Mouse (Mus musculus): Measurements from ENCODE around the gene Hist1h2bn. TPM values are rescaled to one million over a fixed set of nuclear protein-coding genes. Genes with fewer than 3 reads are reported as not detected.
"Not testable (repeated sequence)": the region's sequence is repeated elsewhere in the genome, so short reads cannot be mapped to it uniquely, and the experiment has no call there.

Gene Hist1h2bn
- polyA plus RNA-seq, 1 experiment from 2014 or later, result 5.5 TPM

DNA sequence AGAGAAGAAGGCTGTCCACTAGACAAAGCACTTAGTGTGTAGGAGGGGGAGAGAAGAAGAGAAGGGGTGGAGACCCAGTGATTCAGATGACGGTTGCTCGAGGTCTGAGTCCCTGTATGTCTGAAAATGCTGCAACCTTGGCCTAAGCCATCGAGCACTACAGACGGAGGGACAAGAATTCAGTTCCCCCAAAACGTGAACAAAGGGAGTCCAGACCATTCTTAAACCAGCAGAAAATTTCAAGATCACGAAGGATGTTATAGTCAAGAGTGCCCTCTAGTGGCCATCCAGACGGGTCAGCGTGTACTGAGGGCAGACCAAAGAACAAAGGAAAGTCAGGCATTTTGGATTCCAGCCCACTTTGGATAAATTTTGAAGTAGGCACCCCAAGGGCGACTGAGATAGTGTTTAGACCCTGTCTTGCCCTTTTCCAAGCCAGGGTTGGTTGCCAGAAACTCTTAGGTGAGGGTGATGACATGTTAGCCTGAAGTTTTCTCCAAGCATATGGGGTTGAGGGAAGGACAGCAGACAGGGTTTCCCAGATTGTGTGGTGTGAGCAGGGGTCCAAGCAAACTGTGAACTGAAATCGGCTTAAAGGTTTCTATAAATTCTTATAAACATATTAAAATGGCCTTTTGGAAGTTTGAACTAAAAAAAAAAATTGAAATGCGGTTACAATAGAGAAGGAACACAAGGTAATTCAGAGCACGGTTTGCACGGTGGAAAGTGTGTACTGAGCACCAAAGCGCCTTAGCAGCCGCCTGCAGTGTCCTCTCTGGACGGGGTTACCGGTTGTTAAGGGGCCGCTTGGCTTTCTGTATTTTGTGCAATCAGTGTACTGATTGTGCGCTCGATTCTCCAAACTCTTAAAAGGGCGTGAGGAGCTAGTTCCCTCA lies 19.7 kb upstream of the Hist1h2bn start:
- Histone ChIP-seq H3K9me3 (no peaks in the 10 kb centered on the region), H3K4me2 (peak overlapping the region; percentile 67), H3K4me3 (peak overlapping the region; percentile 50), H3K36me3 (no peaks in the 10 kb centered on the region), H3K27me3 (no peaks in the 10 kb centered on the region), H3K9ac (peak overlapping the region; percentile 57), H3K27ac (peak overlapping the region; percentile 98), H3K4me1 (peaks cover 9% of the 10 kb centered on the region; the same call in 1 of the 2 replicates)
- peak; percentile 82 for ATAC-seq (ENCODE audit: borderline replicate concordance, extremely low read depth, low FRiP score, low TSS enrichment)
- under 1% methylated on average over 21 of the region's 21 CpGs for WGBS

DNA sequence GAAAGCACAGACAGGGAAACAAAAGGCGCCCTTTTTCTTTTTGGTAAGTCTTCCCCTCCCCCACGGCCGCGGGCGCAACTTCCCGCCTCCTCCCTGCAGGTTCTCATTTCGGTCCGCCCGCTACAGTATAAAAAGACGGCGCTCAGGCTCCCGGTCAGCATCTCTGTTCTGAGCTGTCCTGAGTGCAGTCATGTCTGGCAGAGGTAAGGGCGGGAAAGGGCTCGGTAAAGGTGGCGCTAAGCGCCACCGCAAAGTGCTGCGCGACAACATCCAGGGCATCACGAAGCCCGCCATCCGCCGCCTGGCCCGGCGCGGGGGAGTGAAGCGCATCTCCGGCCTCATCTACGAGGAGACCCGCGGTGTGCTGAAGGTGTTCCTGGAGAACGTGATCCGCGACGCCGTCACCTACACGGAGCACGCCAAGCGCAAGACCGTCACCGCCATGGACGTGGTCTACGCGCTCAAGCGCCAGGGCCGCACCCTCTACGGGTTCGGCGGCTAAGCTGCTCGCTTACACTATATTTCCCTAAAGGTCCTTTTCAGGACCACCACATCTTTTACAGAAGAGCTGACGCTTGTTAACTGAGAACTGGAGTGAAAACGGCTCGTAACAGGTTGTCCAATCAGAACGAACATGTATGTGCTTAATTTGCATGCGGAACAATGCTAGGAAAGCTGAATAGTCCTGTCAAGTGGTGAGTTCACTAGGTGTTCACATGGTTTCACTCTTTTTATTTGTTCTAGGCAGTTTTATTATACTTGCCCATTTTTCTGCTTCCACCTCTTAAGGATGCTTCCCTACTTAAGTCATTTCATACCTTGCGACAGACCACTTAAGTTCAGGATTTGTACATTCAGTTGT lies 18.8 kb upstream of the Hist1h2bn start, which contains the start of gene Hist1h4j:
TSS of gene Hist1h4j (plus strand) at position 159 of the 862 bp plus-strand sequence.
- under 1% methylated on average over 50 of the region's 56 CpGs for WGBS
- H3K4me3 ChIP-seq, result peak within 1 kb of the TSS; percentile 50
- peak within 1 kb of the TSS; percentile 98 for H3K27ac ChIP-seq
- peak within 1 kb of the TSS; percentile 57 for H3K9ac ChIP-seq
- not testable (repeated sequence) for H3K4me1 ChIP-seq, H3K9me3 ChIP-seq, H3K27me3 ChIP-seq, H3K36me3 ChIP-seq
- peak within 1 kb of the TSS; percentile 67 for H3K4me2 ChIP-seq
- ATAC-seq (ENCODE audit: borderline replicate concordance, extremely low read depth, low FRiP score, low TSS enrichment), result peak; percentile 92

DNA sequence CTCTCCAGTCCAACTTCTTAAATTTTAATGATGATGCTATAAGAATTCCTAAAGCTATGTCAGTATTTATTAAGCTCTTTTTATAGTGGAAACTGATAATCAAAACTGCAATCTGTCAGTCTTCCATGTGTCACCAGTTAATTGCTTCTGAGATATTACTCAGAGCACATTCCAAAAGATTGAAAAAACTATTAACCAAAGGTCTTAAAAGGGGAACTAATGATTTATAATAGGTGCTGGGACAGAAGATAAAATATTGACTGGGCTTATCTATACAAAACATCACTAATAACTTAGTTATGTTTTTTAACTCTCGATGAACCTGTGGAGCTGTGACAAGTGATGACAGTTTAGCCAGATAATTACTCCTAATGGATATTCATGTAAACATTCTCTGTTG lies 8.9 kb upstream of the Hist1h2bn start:
- Histone ChIP-seq H3K9ac (no peak overlapping the region), H3K4me1 (peaks cover 13% of the 10 kb centered on the region), H3K4me3 (no peak overlapping the region), H3K36me3 (no peaks in the 10 kb centered on the region), H3K27me3 (no peaks in the 10 kb centered on the region), H3K4me2 (no peak overlapping the region), H3K9me3 (no peaks in the 10 kb centered on the region), H3K27ac (no peak overlapping the region)
- ATAC-seq (ENCODE audit: borderline replicate concordance, extremely low read depth, low FRiP score, low TSS enrichment), result no peak
- WGBS, result 35% methylated on average over 1 of the region's 1 CpGs

DNA sequence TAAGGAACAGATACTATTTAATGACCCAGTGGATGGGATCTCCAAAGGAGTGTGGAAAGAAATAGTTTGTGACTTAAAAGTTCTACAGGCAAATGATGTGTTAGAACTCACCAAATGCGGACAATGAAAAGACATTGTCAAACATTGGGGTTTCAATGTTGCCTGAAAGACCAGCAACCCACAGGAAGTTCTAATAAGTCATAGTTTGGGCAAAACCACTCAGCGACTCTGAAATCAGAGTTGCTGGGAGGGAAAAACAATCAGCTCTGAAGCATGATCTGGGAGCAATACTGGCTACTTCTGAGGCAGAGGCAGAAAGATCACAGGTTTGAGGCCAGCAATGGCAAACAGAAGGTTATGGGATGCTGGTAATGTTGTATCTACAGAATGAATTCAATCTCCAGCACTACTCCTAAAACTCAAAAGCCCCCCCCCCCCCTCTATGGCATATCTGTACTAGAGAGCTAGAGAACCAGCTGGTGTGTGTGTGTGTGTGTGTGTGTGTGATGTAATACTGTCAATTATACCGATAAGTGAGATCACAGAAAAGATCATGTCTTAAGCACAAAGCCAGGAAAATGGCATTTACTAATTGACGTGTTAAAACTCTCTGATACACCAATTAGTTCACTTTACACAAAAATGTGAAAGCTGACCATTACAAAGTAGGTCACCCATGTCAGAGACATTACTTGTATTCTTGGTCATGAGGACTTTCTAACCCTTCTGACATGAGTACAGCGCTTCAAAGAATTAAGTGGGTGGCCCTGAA lies 4.3 kb upstream of the Hist1h2bn start:
- Histone ChIP-seq H3K4me1 (peaks cover 32% of the 10 kb centered on the region), H3K4me3 (peak overlapping the region; percentile 49)
- under 1% methylated on average over 5 of the region's 5 CpGs for WGBS

DNA sequence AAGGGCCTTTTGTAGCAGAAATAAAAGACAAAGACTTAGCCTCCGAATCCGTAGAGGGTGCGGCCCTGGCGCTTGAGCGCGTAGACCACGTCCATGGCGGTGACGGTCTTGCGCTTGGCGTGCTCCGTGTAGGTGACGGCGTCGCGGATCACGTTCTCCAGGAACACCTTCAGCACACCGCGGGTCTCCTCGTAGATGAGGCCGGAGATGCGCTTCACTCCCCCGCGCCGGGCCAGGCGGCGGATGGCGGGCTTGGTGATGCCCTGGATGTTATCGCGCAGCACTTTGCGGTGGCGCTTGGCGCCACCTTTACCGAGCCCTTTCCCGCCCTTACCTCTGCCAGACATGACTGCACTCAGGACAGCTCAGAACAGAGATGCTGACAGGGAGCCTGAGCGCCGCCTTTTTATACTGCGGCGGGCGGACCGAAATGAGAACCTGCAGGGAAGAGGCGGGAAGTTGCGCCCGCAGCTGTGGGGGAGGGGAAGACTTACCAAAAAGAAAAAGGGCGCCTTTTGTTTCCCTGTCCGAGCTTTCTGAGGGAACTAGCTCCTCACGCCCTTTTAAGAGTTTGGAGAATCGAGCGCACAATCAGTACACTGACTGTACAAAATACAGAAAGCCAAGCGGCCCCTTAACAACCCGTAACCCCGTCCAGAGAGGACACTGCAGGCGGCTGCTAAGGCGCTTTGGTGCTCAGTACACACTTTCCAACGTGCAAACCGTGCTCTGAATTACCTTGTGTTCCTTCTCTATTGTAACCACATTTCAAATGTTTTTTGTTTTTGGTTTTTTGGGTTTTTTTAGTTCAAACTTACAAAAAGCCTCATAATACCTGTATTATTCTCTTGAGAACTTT lies 3.5 kb upstream of the Hist1h2bn start, which contains the start of gene Hist1h4k:
TSS of gene Hist1h4k (minus strand) at position 347 of the 859 bp plus-strand sequence.
- WGBS, result under 1% methylated on average over 42 of the region's 56 CpGs
- peak within 1 kb of the TSS; percentile 72 for H3K4me2 ChIP-seq
- H3K4me1 ChIP-seq, result peaks cover 35% of the 10 kb centered on the region
- H3K4me3 ChIP-seq, result peak within 1 kb of the TSS; percentile 49
- H3K9ac ChIP-seq, result peak within 1 kb of the TSS; percentile 51
- peak; percentile 82 for ATAC-seq (ENCODE audit: borderline replicate concordance, extremely low read depth, low FRiP score, low TSS enrichment)
- H3K9me3 ChIP-seq, H3K36me3 ChIP-seq, H3K27me3 ChIP-seq: not testable (repeated sequence)
- peak within 1 kb of the TSS; percentile 98 for H3K27ac ChIP-seq

More for the DNA sequence above, 4.3 kb upstream of the Hist1h2bn start:
- Histone ChIP-seq H3K36me3 (no peaks in the 10 kb centered on the region), H3K27ac (peak overlapping the region; percentile 98), H3K9me3 (no peaks in the 10 kb centered on the region), H3K4me2 (peak overlapping the region; percentile 72), H3K9ac (peak overlapping the region; percentile 51), H3K27me3 (no peaks in the 10 kb centered on the region)
- ATAC-seq (ENCODE audit: borderline replicate concordance, extremely low read depth, low FRiP score, low TSS enrichment), result no peak

DNA sequence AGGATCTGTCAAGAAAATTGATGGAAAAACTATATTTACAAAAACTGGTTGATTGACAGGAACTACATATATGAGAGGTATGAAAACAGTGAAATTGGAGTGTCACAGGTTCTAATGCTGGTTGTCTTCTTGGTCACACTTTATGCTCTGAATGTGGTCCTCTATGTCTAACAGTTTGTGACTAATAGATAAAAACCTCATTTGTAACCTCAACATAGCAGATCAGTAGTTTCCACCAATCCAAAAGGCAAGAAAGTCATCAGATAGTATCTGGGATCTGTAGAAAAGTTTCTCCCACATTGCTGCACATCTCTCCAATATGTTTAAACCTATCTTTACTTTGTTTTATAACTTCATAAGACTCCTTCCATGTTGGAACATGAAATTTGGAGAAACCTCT lies 2.5 kb upstream of the Hist1h2bn start:
- Histone ChIP-seq H3K27ac (peak overlapping the region; percentile 55; the same call in 1 of the 2 replicates), H3K9me3 (no peaks in the 10 kb centered on the region), H3K4me3 (no peak overlapping the region), H3K4me1 (peaks cover 40% of the 10 kb centered on the region), H3K4me2 (no peak overlapping the region), H3K36me3 (no peaks in the 10 kb centered on the region), H3K27me3 (no peaks in the 10 kb centered on the region), H3K9ac (no peak overlapping the region)
- no peak for ATAC-seq (ENCODE audit: borderline replicate concordance, extremely low read depth, low FRiP score, low TSS enrichment)

DNA sequence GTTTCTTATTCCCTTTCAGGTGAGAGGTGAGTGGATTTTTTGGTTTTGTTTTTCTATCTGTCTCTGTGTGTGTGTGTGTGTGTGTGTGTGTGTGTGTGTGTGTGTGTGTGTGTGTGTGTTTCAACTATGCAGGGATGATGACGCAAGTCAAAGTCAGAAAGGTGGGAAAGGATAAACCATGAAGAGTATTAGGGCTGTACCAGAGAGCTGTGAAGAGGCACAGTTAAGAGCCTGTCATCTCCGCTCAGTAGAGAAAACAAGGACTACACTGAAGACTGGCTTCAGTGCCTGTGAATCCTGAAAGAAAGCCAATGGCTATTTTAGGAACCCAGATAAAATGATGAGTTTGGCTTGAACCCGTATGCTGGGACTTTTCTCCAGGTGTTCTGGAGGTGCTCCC lies 2.1 kb upstream of the Hist1h2bn start:
- no peaks in the 10 kb centered on the region for H3K27me3 ChIP-seq
- no peaks in the 10 kb centered on the region for H3K36me3 ChIP-seq
- ATAC-seq (ENCODE audit: borderline replicate concordance, extremely low read depth, low FRiP score, low TSS enrichment), result no peak
- peaks cover 40% of the 10 kb centered on the region for H3K4me1 ChIP-seq
- H3K9ac ChIP-seq, result no peak overlapping the region
- H3K27ac ChIP-seq, result peak overlapping the region; percentile 96
- H3K9me3 ChIP-seq, result no peaks in the 10 kb centered on the region
- WGBS, result 46% methylated on average over 3 of the region's 3 CpGs
- H3K4me2 ChIP-seq, result peak overlapping the region; percentile 70; the same call in 1 of the 2 replicates
- 0 out of 2 replicates have a peak overlapping the region, but pooled peaks have one; percentile 0 for H3K4me3 ChIP-seq

DNA sequence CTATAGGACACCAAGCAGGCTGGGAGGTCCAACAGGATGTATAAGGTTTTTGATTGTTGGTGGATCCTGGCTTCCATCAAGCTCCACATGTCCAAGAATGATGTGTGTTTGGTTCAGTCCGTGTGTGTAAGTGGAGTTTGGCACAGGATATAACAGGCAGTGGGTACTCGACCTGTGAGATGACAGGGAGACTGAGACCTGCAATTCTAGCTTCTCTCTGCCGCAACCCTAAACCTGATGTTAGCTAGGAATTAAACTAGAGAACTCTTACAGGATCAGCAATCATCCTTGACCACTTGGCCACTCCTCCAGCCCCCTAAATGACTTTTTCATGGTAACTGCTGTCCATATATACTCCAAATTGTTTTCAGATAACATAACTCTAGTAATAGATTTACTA lies 1.6 kb upstream of the Hist1h2bn start:
- H3K27me3 ChIP-seq, result no peaks in the 10 kb centered on the region
- H3K36me3 ChIP-seq, result no peaks in the 10 kb centered on the region
- no peak overlapping the region; the same call in 1 of the 2 replicates for H3K9ac ChIP-seq
- peaks cover 36% of the 10 kb centered on the region for H3K4me1 ChIP-seq
- peak overlapping the region; percentile 70 for H3K4me2 ChIP-seq
- no peaks in the 10 kb centered on the region for H3K9me3 ChIP-seq
- H3K27ac ChIP-seq, result peak overlapping the region; percentile 96
- H3K4me3 ChIP-seq, result peak overlapping the region; percentile 0; the same call in 1 of the 2 replicates
- no peak for ATAC-seq (ENCODE audit: borderline replicate concordance, extremely low read depth, low FRiP score, low TSS enrichment)
- 18% methylated on average over 3 of the region's 3 CpGs for WGBS

DNA sequence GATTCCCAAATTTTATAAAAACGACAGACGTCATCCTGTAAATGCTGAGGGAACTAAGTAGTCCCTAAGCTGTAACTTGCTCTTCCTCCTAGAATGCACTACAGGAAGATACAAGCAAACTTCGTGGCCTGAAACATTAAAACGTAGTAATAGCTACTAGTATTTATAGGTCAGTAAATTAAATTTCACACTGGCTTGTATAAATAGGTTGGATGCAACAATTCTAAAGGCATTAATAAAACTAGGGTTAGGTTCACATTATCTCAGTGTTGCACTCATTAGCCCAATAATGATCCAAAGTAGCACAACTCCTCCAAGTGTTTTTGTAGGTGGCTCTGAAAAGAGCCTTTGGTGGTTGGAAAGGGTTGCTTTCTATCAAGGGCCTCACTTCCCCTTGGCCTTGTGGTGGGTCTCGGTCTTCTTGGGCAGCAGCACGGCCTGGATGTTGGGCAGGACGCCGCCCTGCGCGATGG lies 836 bp upstream of the Hist1h2bn start:
- no peaks in the 10 kb centered on the region for H3K27me3 ChIP-seq
- H3K36me3 ChIP-seq, result no peaks in the 10 kb centered on the region
- H3K4me3 ChIP-seq, result peak overlapping the region; percentile 47
- peak overlapping the region; percentile 70 for H3K4me2 ChIP-seq
- peak overlapping the region; percentile 55 for H3K9ac ChIP-seq
- H3K4me1 ChIP-seq, result peaks cover 33% of the 10 kb centered on the region
- no peaks in the 10 kb centered on the region for H3K9me3 ChIP-seq
- ATAC-seq (ENCODE audit: borderline replicate concordance, extremely low read depth, low FRiP score, low TSS enrichment), result peak; percentile 7; the same call in 1 of the 2 replicates
- under 1% methylated on average over 10 of the region's 10 CpGs for WGBS
- peak overlapping the region; percentile 96 for H3K27ac ChIP-seq

DNA sequence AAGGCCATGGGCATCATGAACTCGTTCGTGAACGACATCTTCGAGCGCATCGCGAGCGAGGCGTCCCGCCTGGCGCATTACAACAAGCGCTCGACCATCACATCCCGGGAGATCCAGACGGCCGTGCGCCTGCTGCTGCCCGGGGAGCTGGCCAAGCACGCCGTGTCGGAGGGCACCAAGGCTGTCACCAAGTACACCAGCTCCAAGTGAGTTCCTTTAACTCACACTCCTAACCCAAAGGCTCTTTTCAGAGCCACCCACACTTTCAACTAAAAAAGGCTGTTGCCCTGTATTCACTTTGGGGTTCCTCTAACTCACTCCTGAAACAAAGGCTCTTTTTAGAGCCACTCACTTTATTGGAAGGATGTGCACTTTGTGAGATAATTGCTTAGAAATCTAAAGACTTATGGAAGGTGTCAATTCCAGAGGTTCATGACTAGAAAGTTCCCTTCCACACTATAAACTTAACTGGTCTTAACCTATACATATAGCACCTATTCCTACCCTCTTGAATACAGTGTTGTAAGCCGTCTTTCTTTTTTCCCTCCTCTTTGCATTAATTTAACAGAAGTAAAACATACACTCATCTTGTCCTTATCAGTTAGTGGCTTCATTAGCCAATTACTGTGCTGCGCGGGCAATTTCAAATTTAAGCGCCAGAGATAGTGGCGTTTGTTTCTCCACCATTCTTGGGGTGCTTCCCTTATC lies 525 bp downstream of the Hist1h2bn start:
- Histone ChIP-seq H3K4me1 (peaks cover 28% of the 10 kb centered on the region), H3K27ac (peak overlapping the region; percentile 96), H3K9ac (peak overlapping the region; percentile 55), H3K4me2 (peak overlapping the region; percentile 70), H3K4me3 (peak overlapping the region; percentile 47)
- not testable (repeated sequence) for ATAC-seq (ENCODE audit: borderline replicate concordance, extremely low read depth, low FRiP score, low TSS enrichment); H3K36me3 ChIP-seq; H3K9me3 ChIP-seq; H3K27me3 ChIP-seq
- under 1% methylated on average over 15 of the region's 26 CpGs for WGBS
